Mouse (Mus musculus): ENCODE results near the gene Adcy7. TPM values are rescaled to one million over a fixed set of nuclear protein-coding genes. Genes with fewer than 3 reads are reported as not detected.

The Adcy7 gene
- total RNA-seq, 1 experiment from 2014 or later = 51.4 TPM

DNA sequence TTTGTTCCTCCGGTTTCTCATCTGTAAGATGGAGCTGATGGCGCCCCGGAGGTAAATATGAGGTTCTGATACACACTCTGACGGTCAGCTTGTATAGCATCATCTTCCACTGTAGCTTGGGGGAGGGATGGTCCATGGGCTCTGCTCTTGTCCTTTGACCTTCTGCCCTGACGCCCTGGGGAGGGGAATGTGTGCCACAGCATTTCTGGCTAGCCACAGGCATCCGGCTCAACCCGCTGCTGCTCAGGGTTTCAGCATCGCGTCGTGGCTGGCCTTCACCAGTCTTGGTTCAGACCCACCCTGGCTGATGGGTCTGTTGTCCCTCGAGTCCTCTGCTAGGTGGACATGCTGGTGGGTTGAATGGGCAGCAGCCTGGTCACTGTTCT, 19.1 kb downstream of the Adcy7 start:
- ATAC-seq (replicated peaks in 1 of 2; ENCODE audit: insufficient read depth in 1 of 2, low FRiP score in 2 of 2, low TSS enrichment in 1 of 2, low read depth in 1 of 2, poor library complexity in 2 of 2, severe bottlenecking in 2 of 2) = no peak

DNA sequence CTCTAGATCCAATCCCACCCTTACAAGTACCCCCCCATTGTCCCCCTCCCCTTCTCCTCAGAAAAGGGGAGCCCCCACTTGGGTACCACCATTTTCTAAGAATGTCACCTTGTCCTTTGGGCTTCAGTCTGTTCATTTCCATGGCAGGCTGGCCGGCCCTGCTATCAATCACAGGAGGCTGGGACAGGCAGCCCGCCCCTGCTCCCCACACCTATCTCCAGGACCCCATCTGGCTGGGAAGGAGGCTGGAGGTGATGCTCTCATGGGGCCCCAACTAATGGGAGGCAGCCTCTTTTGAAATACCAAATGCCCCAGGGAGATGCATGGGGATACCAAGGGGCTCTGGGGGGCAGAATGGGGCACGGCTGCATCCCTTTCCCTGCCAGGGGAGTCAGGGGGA, 20.7 kb downstream of the Adcy7 start:
- no peak for ATAC-seq (replicated peaks in 1 of 2; ENCODE audit: insufficient read depth in 1 of 2, low FRiP score in 2 of 2, low TSS enrichment in 1 of 2, low read depth in 1 of 2, poor library complexity in 2 of 2, severe bottlenecking in 2 of 2)

DNA sequence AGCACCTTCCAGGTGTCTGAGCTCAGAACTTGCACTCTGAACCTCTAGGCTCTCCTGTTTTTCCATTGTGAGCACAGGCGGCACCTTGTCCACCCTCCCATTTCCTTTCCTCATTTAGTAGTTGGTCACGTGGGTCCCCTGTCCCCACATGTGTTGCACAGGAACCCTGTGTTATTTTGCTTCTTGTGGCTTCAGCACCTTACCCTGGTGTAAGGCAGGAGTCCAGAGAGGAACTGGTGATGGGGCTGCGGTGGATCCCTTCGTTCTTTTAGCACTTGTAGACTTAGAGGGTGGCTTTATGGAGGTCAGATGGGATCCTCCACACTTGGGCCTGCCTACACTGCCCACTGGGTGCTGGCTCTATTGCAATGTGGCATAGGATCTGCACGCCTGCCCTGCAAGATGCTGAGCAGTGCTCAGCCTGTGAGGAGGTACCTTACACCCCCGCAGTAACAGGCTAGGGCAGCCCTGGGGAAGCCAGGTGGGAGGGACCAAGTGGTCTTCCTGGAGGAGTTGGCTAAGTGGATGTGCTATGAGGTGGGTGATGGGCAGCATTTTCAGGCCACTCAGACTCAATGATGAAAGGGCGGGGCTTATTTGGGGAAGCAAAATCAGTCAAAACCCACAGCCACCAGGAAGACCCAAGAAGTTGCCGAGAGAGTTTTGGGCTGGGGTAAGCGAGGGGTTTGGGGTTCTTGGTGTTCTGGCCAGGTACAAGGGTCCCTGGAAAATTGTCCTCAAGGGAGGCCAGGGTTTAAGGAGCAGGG, 21.6 kb downstream of the Adcy7 start:
- peak; percentile 67 to 74 for ATAC-seq (replicated peaks in 1 of 2; ENCODE audit: insufficient read depth in 1 of 2, low FRiP score in 2 of 2, low TSS enrichment in 1 of 2, low read depth in 1 of 2, poor library complexity in 2 of 2, severe bottlenecking in 2 of 2)

DNA sequence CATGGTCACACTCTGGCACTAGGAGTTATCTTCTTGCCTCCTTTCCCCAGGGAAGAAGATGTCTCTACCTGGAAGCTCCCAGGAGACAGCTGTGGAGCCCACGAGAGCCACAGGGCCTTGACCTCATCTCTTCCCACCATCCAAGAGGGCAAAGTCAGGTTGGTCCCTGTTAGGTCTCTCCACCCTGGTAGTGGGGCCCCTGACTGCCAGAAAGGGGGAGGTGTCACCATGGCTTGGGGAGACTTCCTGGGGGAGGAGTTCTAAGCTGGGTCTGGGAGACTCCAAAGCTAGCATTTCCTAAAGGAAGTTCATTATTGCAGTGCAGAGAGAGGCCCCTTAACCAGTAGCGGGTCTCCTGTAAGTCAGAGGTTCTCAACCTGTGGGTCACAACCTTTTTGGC, 22.8 kb downstream of the Adcy7 start:
- no peak for ATAC-seq (replicated peaks in 1 of 2; ENCODE audit: insufficient read depth in 1 of 2, low FRiP score in 2 of 2, low TSS enrichment in 1 of 2, low read depth in 1 of 2, poor library complexity in 2 of 2, severe bottlenecking in 2 of 2)

DNA sequence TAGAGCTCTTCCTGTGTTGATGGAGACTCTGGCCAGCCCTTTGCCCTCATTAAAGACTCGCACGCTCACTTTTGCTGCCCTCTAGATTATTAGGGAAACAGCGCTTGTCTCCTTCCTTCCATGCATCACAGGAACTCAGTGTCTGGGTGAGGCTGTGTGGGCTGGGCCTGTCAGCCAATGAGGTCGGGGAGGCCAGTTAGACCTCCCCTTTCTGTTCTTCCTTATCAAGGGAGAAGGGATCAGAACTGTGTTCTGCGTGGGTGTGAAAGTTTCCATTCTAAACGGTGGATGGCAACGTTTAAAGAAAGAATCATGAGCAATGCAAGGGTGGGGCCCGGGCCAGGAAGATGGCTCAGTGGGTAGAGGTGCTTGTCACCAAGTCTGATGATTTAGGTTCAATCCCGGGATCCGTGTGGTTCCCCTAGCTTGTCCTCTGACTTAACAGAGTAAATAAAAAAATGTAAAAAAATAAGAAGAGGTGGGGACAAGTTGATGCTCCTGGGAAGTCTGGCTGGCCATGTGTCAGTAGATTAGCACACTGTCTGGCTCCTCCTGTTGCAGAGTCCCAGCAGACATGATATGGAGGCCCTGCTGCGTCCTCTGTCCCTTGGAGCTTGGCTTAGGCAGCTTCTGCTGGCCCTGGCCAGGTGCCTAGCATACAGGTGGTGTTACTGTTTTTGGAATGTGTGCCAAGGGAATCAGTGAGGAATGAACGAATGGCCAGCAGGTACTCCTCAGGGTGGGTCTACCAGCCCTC, 26.0 kb downstream of the Adcy7 start:
- ATAC-seq (replicated peaks in 1 of 2; ENCODE audit: insufficient read depth in 1 of 2, low FRiP score in 2 of 2, low TSS enrichment in 1 of 2, low read depth in 1 of 2, poor library complexity in 2 of 2, severe bottlenecking in 2 of 2) = no peak

DNA sequence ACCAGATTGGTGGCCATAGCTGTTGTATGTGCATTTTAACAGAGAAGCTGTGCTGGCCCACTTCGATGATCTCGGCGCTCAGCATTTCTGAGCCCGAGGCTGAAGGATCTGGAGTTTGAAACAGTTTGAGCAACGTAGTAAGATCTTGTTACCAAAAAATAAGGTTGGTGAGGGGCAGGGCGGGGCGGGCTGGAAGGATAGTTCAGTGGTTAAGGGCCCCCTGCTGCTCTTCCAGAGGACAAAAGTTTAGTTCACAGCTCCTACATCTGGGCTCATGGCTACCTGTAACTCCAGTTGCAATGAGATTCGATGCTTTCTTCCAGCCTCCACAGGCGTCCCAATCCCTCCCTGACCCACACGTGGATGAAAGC, 26.5 kb downstream of the Adcy7 start:
- no peak for ATAC-seq (replicated peaks in 1 of 2; ENCODE audit: insufficient read depth in 1 of 2, low FRiP score in 2 of 2, low TSS enrichment in 1 of 2, low read depth in 1 of 2, poor library complexity in 2 of 2, severe bottlenecking in 2 of 2)

DNA sequence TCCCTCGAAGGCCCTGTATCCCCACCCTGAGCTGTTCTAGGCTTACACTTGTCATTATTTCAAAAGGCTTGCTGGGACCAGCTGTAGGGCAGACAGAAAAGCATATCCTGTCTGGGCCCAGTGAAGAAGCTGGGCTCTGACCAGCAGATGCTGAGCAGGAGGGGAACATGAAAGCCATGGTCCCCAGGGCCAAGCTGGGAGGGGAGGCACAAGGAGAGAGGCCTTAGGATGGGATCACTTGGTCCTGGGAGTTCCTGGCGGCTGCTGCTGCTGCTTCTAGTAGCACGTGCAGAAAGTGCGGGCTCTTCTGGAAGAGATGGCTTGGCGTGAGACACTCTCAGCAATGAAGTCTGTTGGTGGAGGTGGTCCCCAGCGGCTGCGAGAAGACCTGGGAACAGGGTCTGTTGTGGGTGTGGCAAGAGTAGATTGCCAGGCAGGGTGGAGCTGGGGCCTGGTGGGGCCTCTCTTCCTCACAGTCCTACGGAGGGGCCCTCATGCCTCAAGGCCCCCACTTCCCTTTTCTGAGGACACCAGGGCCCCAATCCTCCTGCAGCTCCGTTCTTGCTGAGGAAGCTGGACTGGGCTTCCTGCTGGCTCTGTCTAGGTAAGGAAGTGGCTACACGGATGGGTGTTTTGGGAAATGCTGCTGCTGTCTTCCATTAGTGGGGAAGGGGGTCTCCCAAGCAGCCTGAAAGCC, 27.9 kb downstream of the Adcy7 start:
- ATAC-seq (replicated peaks in 1 of 2; ENCODE audit: insufficient read depth in 1 of 2, low FRiP score in 2 of 2, low TSS enrichment in 1 of 2, low read depth in 1 of 2, poor library complexity in 2 of 2, severe bottlenecking in 2 of 2) = peak; percentile 75 to 93

DNA sequence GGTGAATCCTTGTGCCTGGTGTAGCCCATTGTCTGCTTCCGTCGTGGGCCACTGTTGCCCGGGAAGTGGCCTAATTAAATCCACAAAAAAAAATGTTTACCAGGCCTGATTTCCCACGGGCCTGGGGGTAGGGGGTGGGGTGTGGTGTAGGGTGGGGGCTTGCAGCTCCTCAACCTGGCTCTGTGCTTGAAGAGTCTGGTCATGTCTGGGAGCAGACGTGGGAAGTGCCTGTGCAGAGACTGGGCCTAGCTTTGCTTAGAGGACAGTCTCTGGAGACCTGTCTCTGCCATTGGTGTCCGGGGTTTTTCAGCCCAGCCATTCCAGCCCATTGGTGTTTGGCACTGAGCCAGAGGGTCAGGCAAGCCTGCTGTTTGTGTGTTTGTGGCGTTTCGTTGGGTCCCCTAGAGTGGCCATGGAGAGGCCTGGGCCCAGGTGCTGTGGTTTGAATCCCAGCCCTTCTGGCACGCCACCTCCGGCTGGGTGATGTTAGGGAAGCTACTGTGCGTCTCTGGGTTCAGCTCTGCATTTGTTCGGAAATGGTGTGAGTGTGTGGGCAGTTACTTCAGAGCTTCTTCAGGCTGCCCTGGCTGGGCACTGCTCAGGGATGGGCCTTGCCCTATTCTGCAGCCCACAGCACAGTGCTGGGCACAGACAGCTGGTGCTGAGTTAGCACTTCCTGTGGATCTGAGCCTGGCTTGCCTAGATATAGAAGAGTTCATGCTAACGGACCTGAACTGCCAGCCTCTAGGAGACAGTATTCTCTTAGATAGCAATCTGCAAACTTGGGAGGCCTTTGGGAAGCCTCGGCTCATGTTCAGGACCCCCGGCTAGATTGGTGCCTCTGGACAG, 29.6 kb downstream of the Adcy7 start:
- ATAC-seq (replicated peaks in 1 of 2; ENCODE audit: insufficient read depth in 1 of 2, low FRiP score in 2 of 2, low TSS enrichment in 1 of 2, low read depth in 1 of 2, poor library complexity in 2 of 2, severe bottlenecking in 2 of 2) = no peak

DNA sequence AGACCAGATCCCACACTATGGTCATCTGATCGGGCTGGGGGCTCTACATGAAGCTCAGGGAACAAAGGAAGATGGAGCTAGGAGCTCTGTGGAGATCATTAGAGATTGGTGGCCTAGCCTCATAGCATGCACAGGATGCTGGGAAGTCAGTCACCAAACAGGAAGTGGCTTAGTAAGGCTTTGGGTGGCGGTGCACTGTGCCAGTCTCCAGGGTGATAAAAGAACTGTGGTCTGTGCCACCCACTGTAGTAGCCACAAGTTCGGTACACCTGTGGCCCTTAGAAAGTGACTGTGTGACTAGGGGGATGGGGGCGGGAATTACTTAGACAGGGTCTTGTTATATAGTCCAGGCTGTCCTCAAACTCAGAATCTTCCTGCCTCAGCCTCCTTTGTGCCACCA, 33.6 kb downstream of the Adcy7 start:
- ATAC-seq (replicated peaks in 1 of 2; ENCODE audit: insufficient read depth in 1 of 2, low FRiP score in 2 of 2, low TSS enrichment in 1 of 2, low read depth in 1 of 2, poor library complexity in 2 of 2, severe bottlenecking in 2 of 2) = peak in 1 of 2 experiments; percentile 31; a peak in 1 of 4 replicates

DNA sequence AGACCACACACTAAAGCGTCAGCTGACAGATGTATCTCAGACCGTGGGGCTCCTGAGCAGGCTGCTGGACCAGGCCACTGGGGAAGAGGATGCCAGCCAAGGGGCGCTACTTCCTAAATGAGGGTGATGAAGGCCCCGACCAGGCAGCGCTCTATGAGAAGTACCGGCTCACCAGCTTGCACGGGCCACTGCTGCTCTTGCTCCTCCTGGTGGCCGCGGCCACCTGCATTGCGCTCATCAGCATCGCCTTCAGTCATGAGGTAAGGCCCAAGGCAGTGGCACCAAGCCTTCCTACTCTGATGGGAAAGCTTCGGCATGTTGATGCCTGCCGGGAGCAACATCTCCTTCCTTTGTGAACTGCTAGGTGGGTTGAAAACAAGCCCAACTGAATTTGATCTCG, 34.3 kb downstream of the Adcy7 start:
- ATAC-seq (replicated peaks in 1 of 2; ENCODE audit: insufficient read depth in 1 of 2, low FRiP score in 2 of 2, low TSS enrichment in 1 of 2, low read depth in 1 of 2, poor library complexity in 2 of 2, severe bottlenecking in 2 of 2) = peak in 1 of 2 experiments; percentile 40; a peak in 1 of 4 replicates

DNA sequence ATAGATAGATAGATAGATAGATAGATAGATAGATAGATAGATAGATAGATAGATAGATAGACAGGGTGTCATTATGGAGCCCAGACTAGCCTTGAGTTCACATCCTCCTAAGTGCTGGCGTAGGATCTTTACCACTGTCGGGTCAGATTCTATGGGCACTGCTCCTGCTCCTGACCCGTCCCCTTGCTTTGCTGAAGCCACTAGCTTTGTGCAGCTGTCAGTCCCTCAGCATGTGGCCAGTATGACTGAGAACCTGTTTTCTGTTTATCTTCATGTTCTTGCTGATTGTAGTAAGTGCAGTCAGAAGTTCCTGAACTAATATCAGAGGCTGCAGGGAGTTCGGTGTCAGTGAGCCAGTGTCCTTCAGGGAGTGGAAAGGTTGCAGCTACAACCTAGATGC, 35.5 kb downstream of the Adcy7 start:
- ATAC-seq (replicated peaks in 1 of 2; ENCODE audit: insufficient read depth in 1 of 2, low FRiP score in 2 of 2, low TSS enrichment in 1 of 2, low read depth in 1 of 2, poor library complexity in 2 of 2, severe bottlenecking in 2 of 2) = no peak

DNA sequence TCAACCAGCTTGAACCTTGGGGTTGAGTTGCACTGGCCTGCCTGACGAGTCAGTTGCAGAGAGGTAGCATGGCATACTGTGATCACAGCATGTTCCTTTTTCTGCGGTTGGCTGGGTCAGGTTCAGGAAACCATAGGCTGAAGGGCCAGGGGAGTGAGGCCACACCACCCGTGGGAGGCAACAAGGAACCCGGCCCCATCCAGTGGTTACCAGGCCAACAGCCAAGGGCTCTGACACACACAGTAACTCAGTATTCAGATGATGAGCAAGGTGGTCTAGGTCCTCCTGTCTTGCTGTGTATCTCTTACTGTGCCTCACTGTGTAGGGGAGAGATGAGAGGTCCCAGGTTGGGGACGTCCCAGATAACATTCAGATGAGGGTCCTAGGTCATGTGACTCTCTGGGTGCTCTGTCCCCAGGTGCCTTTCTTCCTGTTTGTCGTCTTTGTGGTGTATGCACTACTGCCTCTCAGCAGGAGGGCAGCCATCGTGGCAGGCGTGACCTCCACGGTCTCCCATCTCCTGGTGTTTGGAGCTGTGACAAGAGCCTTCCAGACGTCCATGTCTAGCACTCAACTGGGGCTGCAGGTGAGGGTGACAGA, 37.2 kb downstream of the Adcy7 start:
- ATAC-seq (replicated peaks in 1 of 2; ENCODE audit: insufficient read depth in 1 of 2, low FRiP score in 2 of 2, low TSS enrichment in 1 of 2, low read depth in 1 of 2, poor library complexity in 2 of 2, severe bottlenecking in 2 of 2) = peak; percentile 82 to 87

DNA sequence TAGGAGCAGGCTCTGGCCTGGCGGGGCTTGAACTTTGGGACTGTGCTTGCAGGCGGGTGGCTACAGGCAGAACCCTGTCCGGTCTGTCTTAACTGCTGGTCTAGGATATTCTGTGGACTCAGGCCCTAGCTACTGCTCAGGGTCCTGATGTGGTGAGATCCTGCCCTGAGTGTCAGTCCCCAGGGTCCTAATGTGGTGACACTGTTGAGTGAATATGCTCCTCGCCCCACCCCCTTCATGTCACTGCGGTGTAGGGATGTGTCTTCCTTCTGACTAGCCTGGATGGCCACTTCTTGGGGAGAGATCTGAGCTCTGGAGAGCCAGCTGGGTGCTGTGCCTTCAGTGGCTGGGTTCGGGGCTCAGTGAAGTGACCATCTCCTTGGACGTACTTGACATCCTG, 37.7 kb downstream of the Adcy7 start:
- no peak for ATAC-seq (replicated peaks in 1 of 2; ENCODE audit: insufficient read depth in 1 of 2, low FRiP score in 2 of 2, low TSS enrichment in 1 of 2, low read depth in 1 of 2, poor library complexity in 2 of 2, severe bottlenecking in 2 of 2)

DNA sequence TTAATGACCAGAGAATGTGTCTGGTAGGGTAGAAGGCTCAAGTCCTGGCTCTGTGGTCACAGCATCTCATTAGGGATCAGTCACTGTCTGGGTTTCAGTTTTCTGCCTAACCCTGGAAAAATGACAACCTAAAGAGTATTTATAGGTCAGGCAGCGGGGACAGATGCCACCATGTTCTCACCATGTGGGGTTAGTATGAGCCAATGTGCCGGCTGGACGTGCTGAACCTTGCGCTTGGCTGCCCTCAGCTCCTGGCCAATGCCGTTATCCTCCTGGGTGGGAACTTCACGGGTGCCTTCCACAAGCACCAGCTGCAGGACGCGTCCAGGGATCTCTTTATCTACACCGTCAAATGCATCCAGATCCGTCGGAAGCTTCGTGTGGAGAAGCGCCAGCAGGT, 38.1 kb downstream of the Adcy7 start:
- ATAC-seq (replicated peaks in 1 of 2; ENCODE audit: insufficient read depth in 1 of 2, low FRiP score in 2 of 2, low TSS enrichment in 1 of 2, low read depth in 1 of 2, poor library complexity in 2 of 2, severe bottlenecking in 2 of 2) = no peak

DNA sequence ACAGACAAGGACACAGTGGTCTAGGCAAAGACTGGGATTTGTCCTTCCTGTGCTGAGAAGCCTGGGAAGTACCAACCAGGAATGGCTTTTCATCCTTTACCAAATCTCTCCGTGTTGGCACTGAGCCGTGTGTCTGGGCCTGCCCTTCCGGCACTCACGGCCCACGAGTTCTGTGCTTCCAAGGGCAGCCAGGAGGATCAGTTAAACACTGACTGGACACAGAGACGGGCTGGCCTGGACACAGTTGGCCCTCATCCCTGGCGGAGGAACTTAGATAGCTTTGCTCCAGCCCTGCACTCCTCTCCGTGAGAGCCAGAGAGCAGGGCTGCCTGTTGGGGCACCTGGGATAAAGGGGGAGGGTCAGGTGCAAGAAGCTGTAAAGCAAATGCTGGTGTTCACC, 40.8 kb downstream of the Adcy7 start:
- no peak for ATAC-seq (replicated peaks in 1 of 2; ENCODE audit: insufficient read depth in 1 of 2, low FRiP score in 2 of 2, low TSS enrichment in 1 of 2, low read depth in 1 of 2, poor library complexity in 2 of 2, severe bottlenecking in 2 of 2)

DNA sequence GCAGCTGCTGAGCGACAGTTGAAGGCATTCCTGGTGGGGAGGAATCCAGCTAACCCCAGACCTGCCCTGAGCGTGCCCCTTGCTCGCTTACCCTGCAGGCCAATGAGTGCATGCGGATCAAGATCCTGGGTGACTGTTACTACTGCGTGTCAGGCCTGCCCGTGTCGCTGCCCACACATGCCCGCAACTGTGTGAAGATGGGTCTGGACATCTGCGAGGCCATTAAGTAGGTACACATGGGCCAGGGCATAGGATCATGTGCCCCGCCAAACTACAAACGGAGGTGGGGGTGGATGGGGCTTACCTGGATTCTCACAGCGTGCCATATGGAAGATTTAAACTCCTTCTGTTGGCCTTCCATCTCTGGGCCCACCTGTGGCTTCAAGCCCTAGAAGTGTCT, 41.8 kb downstream of the Adcy7 start:
- no peak for ATAC-seq (replicated peaks in 1 of 2; ENCODE audit: insufficient read depth in 1 of 2, low FRiP score in 2 of 2, low TSS enrichment in 1 of 2, low read depth in 1 of 2, poor library complexity in 2 of 2, severe bottlenecking in 2 of 2)

DNA sequence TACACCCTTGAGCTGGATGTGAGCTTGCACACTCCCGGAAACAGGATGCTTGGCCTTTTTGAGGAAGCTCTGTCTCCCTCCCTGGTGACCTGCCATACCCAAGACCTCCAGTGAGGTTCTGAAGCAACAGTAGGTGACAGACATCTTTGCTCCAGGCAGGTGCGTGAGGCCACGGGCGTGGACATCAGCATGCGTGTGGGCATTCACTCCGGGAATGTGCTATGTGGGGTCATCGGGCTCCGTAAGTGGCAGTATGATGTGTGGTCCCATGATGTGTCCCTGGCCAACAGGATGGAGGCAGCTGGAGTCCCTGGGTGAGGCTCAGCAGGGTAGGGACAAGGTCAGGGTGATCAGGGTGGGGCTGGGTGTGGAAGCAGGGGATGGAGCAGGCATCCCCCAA, 43.1 kb downstream of the Adcy7 start:
- ATAC-seq (replicated peaks in 1 of 2; ENCODE audit: insufficient read depth in 1 of 2, low FRiP score in 2 of 2, low TSS enrichment in 1 of 2, low read depth in 1 of 2, poor library complexity in 2 of 2, severe bottlenecking in 2 of 2) = no peak

Measured in hematopoietic stem cell, adult 5-6 weeks (primary cell).